Mouse (Mus musculus) embryonic facial prominence, embryonic 15.5 days (tissue): ENCODE results near the gene Olfr1437. TPM values are rescaled to one million over a fixed set of nuclear protein-coding genes. Genes with fewer than 3 reads are reported as not detected.
"Not testable (repeated sequence)": the region's sequence is repeated elsewhere in the genome, so short reads cannot be mapped to it uniquely, and the experiment has no call there.

Source experiments
- ATAC-seq: fragments of 200-750 bp; cut with Nextera tagmentation; 2 replicates; pipeline ENCODE4 v1.8.0; 2017; ENCODE audit warnings: low read depth, moderate TSS enrichment; ENCODE audit not compliant: insufficient number of reproducible peaks, low FRiP score, low TSS enrichment
- H3K27ac ChIP-seq: fragments of 300-500 bp; sonication (generic); replicated peaks from 2 replicates; pipeline ENCODE4 v1.5.1; 2015; ENCODE audit warnings: mild to moderate bottlenecking, inconsistent platforms
- H3K27me3 ChIP-seq: fragments of 300-500 bp; sonication (generic); 2 replicates; pipeline ENCODE4 v1.6.1; 2015; ENCODE audit warnings: inconsistent platforms
- H3K36me3 ChIP-seq: fragments of 300-500 bp; sonication (generic); 2 replicates; pipeline ENCODE4 v1.6.1; 2015; ENCODE audit warnings: mild to moderate bottlenecking, inconsistent platforms
- H3K4me1 ChIP-seq: fragments of 300-500 bp; sonication (generic); 2 replicates; pipeline ENCODE4 v1.6.1; 2015; ENCODE audit warnings: inconsistent platforms
- H3K4me2 ChIP-seq: fragments of 300-500 bp; sonication (generic); replicated peaks from 2 replicates; pipeline ENCODE4 v1.6.1; 2015; ENCODE audit warnings: mild to moderate bottlenecking, inconsistent platforms
- H3K4me3 ChIP-seq: fragments of 300-500 bp; sonication (generic); replicated peaks from 2 replicates; pipeline ENCODE4 v1.5.1; 2015; ENCODE audit warnings: mild to moderate bottlenecking, inconsistent platforms
- H3K9ac ChIP-seq: fragments of 300-500 bp; sonication (generic); 2 replicates; pipeline ENCODE4 v1.6.1; 2015; ENCODE audit warnings: inconsistent platforms
- H3K9me3 ChIP-seq: fragments of 300-500 bp; sonication (generic); replicated peaks from 2 replicates; pipeline ENCODE4 v1.6.1; 2016; ENCODE audit warnings: inconsistent platforms
- WGBS: fragments of 180-500 bp; shearing (Covaris S2); methylation state at CpG from one replicate; pipeline ENCODE4 v1.1.7; 2015; 5-methylcytosine and 5-hydroxymethylcytosine counted together
- polyA plus RNA-seq: library from polyadenylated mRNA; unstranded; fragments of >200 nt; fragmentation: Nextera tagmentation; extraction: Ambion mirVana; gene quantifications from 2 replicates; pipeline ENCODE4 v1.2.1, GENCODE M21; 2015

The Olfr1437 gene
- polyA plus RNA-seq = 0.04 and 0.23 TPM in 2 replicates

- 77% methylated on average over 2 of the region's 2 CpGs for WGBS
- no peak within 1 kb of the TSS for H3K4me3 ChIP-seq
- ATAC-seq = no peak
- no peak within 1 kb of the TSS for H3K9ac ChIP-seq
- no peaks in the 10 kb centered on the region for H3K27me3 ChIP-seq
- no peak within 1 kb of the TSS for H3K27ac ChIP-seq
- no peaks in the 10 kb centered on the region for H3K36me3 ChIP-seq
- H3K9me3 ChIP-seq = no peaks in the 10 kb centered on the region
- no peak within 1 kb of the TSS for H3K4me2 ChIP-seq
- H3K4me1 ChIP-seq = no peaks in the 10 kb centered on the region
Measured at GRCm38 (mm10) chr19:12325001-12325400, at the start of gene Olfr1437. TSS of gene Olfr1437 (minus strand) at chr19:12325101.

DNA sequence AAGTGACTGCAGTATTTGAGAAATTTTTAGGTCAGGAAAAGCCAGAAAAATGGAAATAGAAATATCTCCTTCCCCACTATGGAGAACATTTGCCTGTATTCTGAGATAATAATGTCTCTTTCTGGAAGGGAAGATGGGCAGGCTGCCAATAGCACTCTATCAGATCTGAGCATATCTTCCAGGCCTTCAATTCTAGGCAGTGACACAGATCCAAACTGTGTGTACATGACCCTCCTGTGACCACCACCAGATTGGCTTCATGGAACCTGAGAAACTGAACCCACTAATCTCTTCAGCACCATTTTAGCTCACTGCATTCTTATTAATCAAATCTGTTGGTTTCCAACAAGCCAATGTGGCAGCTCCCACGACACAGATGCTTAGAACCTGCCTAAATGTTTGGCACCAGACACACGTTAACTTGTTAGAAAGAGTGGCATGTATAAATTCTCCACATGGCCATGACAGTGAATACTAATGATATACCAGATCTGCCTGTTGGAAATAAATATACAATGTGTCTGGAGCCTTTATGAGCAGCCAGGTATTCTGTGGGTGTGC is 49.6 kb upstream of the Olfr1437 start:
- Histone ChIP-seq H3K4me1 (no peaks in the 10 kb centered on the region), H3K9ac (no peak overlapping the region), H3K27ac (no peak overlapping the region), H3K27me3 (no peaks in the 10 kb centered on the region), H3K4me2 (no peak overlapping the region), H3K36me3 (no peaks in the 10 kb centered on the region), H3K9me3 (no peaks in the 10 kb centered on the region), H3K4me3 (no peak overlapping the region)
- WGBS = 80% methylated on average over 2 of the region's 2 CpGs
- no peak for ATAC-seq

DNA sequence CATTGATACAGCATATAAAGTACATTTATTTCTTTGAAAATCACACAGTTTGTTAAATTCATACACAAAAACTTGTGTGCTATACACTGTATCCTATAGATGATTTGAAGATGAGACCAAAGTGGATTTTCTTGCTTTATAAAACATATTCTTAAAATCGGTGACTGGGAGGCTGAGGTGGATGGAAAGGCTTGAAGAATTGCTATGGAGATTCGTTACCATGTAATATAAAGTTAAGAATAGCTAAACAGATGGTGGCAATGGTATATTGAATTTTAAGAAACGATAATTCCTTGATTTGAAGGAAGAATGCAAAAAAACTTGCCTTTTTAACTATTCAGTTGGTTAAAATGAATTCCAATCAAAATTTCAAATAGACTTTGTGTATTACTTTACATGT is 48.1 kb upstream of the Olfr1437 start:
- Histone ChIP-seq H3K9me3 (no peaks in the 10 kb centered on the region), H3K27me3 (no peaks in the 10 kb centered on the region), H3K27ac (no peak overlapping the region), H3K36me3 (no peaks in the 10 kb centered on the region), H3K4me2 (no peak overlapping the region), H3K4me3 (no peak overlapping the region), H3K4me1 (no peaks in the 10 kb centered on the region), H3K9ac (no peak overlapping the region)
- 76% methylated on average over 3 of the region's 3 CpGs for WGBS
- ATAC-seq = no peak

DNA sequence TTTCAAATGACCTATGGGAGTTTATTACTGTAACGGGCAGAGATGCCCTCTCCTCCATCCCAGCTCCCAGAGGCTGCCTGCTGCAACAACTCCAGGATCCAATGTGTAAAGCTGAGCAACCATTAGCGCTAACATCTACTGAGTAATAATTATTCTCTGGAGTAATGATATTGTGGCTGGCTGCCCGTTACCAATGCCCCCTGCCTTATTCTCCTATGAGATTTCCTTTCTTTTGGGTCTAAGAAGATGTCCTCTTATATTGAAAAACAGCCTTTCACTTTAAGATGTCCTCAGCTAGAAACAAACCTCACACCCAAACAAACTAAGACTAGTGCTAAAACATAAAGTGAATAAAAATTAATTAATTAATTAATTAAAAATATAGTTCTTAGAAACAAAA is 10.9 kb upstream of the Olfr1437 start, which contains the start of gene Olfr1438-ps1:
Gene Olfr1438-ps1, minus strand, starts transcription at position 101 of the 400 bp plus-strand sequence.
- H3K9ac ChIP-seq = no peak within 1 kb of the TSS

GRCm38 (mm10) chr19:12299030-12299429 is 25.9 kb downstream of the Olfr1437 start, which contains the start of gene Olfr1436:
TSS of gene Olfr1436 (minus strand) at chr19:12299130.
- not testable (repeated sequence) for H3K9ac ChIP-seq, ATAC-seq
- 83% methylated on average over 1 of the region's 1 CpGs for WGBS

More for the DNA sequence above, 10.9 kb upstream of the Olfr1437 start, which contains the start of gene Olfr1438-ps1:
- no peaks in the 10 kb centered on the region for H3K27me3 ChIP-seq
- H3K27ac ChIP-seq = no peak within 1 kb of the TSS
- no peak within 1 kb of the TSS for H3K4me3 ChIP-seq
- 86% methylated on average over 3 of the region's 3 CpGs for WGBS
- no peaks in the 10 kb centered on the region for H3K36me3 ChIP-seq
- no peaks in the 10 kb centered on the region for H3K4me1 ChIP-seq
- ATAC-seq = no peak
- H3K9me3 ChIP-seq = no peaks in the 10 kb centered on the region
- H3K4me2 ChIP-seq = no peak within 1 kb of the TSS

DNA sequence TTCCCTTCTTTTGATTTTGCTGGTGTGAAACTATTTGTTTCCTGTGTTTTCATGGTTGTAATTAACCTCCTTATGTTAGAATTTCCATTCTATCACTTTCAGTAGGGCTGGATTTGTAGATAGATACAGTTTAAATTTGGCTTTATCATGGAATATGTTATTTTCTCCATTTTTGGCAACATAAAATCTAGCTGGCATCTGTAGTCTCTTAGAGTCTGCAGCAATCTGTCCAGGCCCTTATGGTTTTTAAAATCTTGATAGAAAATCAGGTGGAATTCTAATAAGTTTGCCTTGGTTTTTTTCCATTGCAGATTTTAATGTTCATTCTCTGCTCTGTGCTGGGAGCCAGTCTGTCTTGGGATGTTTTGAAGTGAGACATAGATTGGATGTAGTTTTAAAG is 31.9 kb downstream of the Olfr1437 start:
- no peak overlapping the region for H3K27ac ChIP-seq
- no peaks in the 10 kb centered on the region for H3K4me1 ChIP-seq
- no peaks in the 10 kb centered on the region for H3K27me3 ChIP-seq
- H3K4me2 ChIP-seq = no peak overlapping the region
- no peak overlapping the region for H3K4me3 ChIP-seq
- no peaks in the 10 kb centered on the region for H3K9me3 ChIP-seq
- no peak for ATAC-seq
- H3K9ac ChIP-seq = no peak overlapping the region
- no peaks in the 10 kb centered on the region for H3K36me3 ChIP-seq

More at GRCm38 (mm10) chr19:12299030-12299429, 25.9 kb downstream of the Olfr1437 start, which contains the start of gene Olfr1436:
- not testable (repeated sequence) for H3K4me3 ChIP-seq, H3K4me2 ChIP-seq, H3K27me3 ChIP-seq, H3K9me3 ChIP-seq, H3K4me1 ChIP-seq, H3K27ac ChIP-seq, H3K36me3 ChIP-seq

GRCm38 (mm10) chr19:12279554-12279953 is 45.3 kb downstream of the Olfr1437 start, which contains the start of gene Olfr1434:
TSS of gene Olfr1434 (plus strand) at chr19:12279854.
- no peak for ATAC-seq
- Histone ChIP-seq H3K4me1 (no peaks in the 10 kb centered on the region), H3K36me3 (no peaks in the 10 kb centered on the region), H3K4me3 (no peak within 1 kb of the TSS), H3K27me3 (no peaks in the 10 kb centered on the region), H3K9ac (no peak within 1 kb of the TSS), H3K4me2 (no peak within 1 kb of the TSS), H3K27ac (no peak within 1 kb of the TSS), H3K9me3 (no peaks in the 10 kb centered on the region)
- WGBS = 63% methylated on average over 2 of the region's 2 CpGs

Other genes with a start within 250 kb of the Olfr1437 start
- not detected in 2 replicates for gene Olfr1425, start 247.4 kb downstream of the Olfr1437 start, polyA plus RNA-seq
- gene Olfr1426, start 233.1 kb downstream of the Olfr1437 start, polyA plus RNA-seq = not detected in 2 replicates
- 0.09 TPM in 1 of 2 replicates, not detected in the other for gene Olfr1427, start 221.8 kb downstream of the Olfr1437 start, polyA plus RNA-seq
- gene Olfr1428, start 209.2 kb downstream of the Olfr1437 start, polyA plus RNA-seq = not detected in 2 replicates
- gene Olfr76, start 201.9 kb downstream of the Olfr1437 start, polyA plus RNA-seq = not detected in 2 replicates
- 0.12 and 0.13 TPM in 2 replicates for gene Olfr1555-ps1, start 155.0 kb downstream of the Olfr1437 start, polyA plus RNA-seq
- not detected in 2 replicates for gene Olfr1431, start 124.5 kb downstream of the Olfr1437 start, polyA plus RNA-seq
- not detected in 2 replicates for gene Olfr1432, start 92.5 kb downstream of the Olfr1437 start, polyA plus RNA-seq
- gene Olfr262, start 83.4 kb downstream of the Olfr1437 start, polyA plus RNA-seq = not detected in 2 replicates
- gene Olfr235, start 64.1 kb downstream of the Olfr1437 start, polyA plus RNA-seq = 0.28 TPM in 1 of 2 replicates, not detected in the other
- gene Olfr1434, start 45.2 kb downstream of the Olfr1437 start, polyA plus RNA-seq = 0.27 TPM in 1 of 2 replicates, not detected in the other
- gene Olfr1436, start 26.0 kb downstream of the Olfr1437 start, polyA plus RNA-seq = not detected in 2 replicates
- gene Olfr1438-ps1, start 10.8 kb upstream of the Olfr1437 start, polyA plus RNA-seq = not detected in 2 replicates
- gene Olfr1440, start 62.2 kb upstream of the Olfr1437 start, polyA plus RNA-seq = 0.07 TPM in 1 of 2 replicates, not detected in the other
- gene Olfr1441, start 92.3 kb upstream of the Olfr1437 start, polyA plus RNA-seq = 0.12 TPM in 1 of 2 replicates, not detected in the other
- gene Pfpl, start 102.8 kb upstream of the Olfr1437 start, polyA plus RNA-seq = not detected in 2 replicates
- gene Mpeg1, start 135.7 kb upstream of the Olfr1437 start, polyA plus RNA-seq = 0.68 and 0.87 TPM in 2 replicates
- 10.1 and 13.1 TPM in 2 replicates for gene Dtx4, start 176.4 kb upstream of the Olfr1437 start, polyA plus RNA-seq
- 22.0 and 23.9 TPM in 2 replicates for gene Fam111a, start 220.6 kb upstream of the Olfr1437 start, polyA plus RNA-seq